Mouse (Mus musculus) liver, adult 2 months (tissue): ENCODE results near the gene Tsacc. TPM values are rescaled to one million over a fixed set of nuclear protein-coding genes. Genes with fewer than 3 reads are reported as not detected.

Experiments
- DNase-seq: peaks from one replicate; pipeline ENCODE4 v3.0.0-alpha.2; 2011; ENCODE audit warnings: low read depth, low spot score; ENCODE audit errors: extremely low read depth
- H3K27ac ChIP-seq: fragments of 200-500 bp; replicated peaks from 2 replicates; pipeline ENCODE4 v1.5.1; 2012; ENCODE audit warnings: low read depth, mild to moderate bottlenecking, control low read depth, inconsistent platforms, low read length; ENCODE audit not compliant: insufficient read depth
- H3K27me3 ChIP-seq: fragments of 200-500 bp; 2 replicates; pipeline ENCODE4 v1.6.1; 2012; ENCODE audit warnings: mild to moderate bottlenecking, moderate library complexity, low read length, inconsistent platforms; ENCODE audit not compliant: control insufficient read depth, insufficient read depth
- H3K36me3 ChIP-seq: fragments of 200-500 bp; 2 replicates; pipeline ENCODE4 v1.6.1; 2012; ENCODE audit warnings: low read length, inconsistent platforms; ENCODE audit not compliant: control insufficient read depth, insufficient read depth
- H3K4me1 ChIP-seq: fragments of 200-500 bp; 2 replicates; pipeline ENCODE4 v1.6.1; 2011; ENCODE audit warnings: low read length; ENCODE audit not compliant: control insufficient read depth, insufficient read depth
- H3K4me3 ChIP-seq: fragments of 200-500 bp; 2 replicates; pipeline ENCODE4 v1.5.1; 2011; ENCODE audit warnings: low read depth, mild to moderate bottlenecking, control low read depth, low read length, moderate library complexity; ENCODE audit not compliant: insufficient read depth
- H3K79me2 ChIP-seq: fragments of 200-500 bp; 2 replicates; pipeline ENCODE4 v1.6.1; 2012; ENCODE audit warnings: inconsistent platforms, mild to moderate bottlenecking, low read length, moderate library complexity; ENCODE audit not compliant: control insufficient read depth, insufficient read depth
- H3K9ac ChIP-seq: fragments of 200-500 bp; 2 replicates; pipeline ENCODE4 v1.6.1; 2012; ENCODE audit warnings: low read depth, mild to moderate bottlenecking, control low read depth, inconsistent platforms, low read length
- CTCF ChIP-seq: fragments of 200-500 bp; IDR thresholded peaks from 2 replicates; pipeline ENCODE4 v1.5.1; 2011; ENCODE audit warnings: low read depth, low read length, control low read depth
- POLR2A ChIP-seq: fragments of 200-500 bp; IDR thresholded peaks from 2 replicates; pipeline ENCODE4 v1.6.1; 2011; ENCODE audit warnings: low read length, control low read depth; ENCODE audit not compliant: insufficient read depth; ENCODE audit errors: extremely low read depth
- WGBS: fragments of 180-500 bp; shearing (Covaris S2); methylation state at CpG from one replicate; pipeline ENCODE4 v1.1.7; 2018; 5-methylcytosine and 5-hydroxymethylcytosine counted together
- polyA plus RNA-seq: library from polyadenylated mRNA; depleted of rRNA; stranded (reverse); fragments of >200 nt; gene quantifications from 2 replicates; pipeline ENCODE4 v1.2.3, GENCODE M21; 2012; rRNA removed
- total RNA-seq: library from RNA; depleted of rRNA; stranded (reverse); fragments of >200 nt; gene quantifications from 2 replicates; pipeline ENCODE4 v1.2.3, GENCODE M21; 2014; rRNA removed

Tsacc gene
- total RNA-seq (4.3 and 6.0 TPM in 2 replicates), polyA plus RNA-seq (3.4 and 3.6 TPM in 2 replicates)

DNA sequence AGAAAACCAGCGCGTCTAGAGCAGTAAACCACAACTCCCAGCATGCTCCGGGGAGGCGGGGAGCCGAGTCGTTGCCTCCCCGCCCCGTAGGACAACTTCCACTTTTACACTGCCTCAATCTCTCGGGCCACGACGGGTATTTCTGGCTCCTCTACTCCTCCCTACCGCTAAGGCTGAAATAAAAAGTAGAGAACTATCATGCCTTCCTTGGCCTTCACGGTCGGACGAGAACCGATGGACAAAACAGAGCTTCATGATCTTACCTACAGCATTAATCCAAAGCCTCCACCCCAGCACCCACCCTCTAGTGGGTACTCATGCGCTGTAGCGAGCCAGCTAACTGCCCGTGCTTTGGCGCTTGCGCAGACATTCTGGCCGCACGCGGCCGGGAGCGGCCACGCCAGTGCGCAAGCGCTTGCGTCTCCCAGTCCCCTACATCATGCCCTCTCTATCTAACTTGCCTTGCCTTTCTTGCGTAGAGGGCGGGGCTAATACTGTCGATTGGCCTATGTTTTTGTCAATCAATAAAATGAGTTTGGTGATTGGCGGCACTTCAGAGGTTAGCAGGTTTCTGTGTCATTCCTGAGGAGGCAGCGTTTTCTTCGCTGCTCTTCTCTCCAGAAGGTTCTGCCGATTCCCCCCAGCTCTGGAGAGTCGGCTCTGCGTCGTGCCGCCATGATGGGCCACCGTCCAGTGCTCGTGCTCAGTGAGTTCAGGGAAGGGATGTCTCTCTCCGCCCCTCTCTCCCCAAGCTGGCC is at the start of gene Tsacc, which contains the start of gene Cct3:
Gene Tsacc, minus strand, starts transcription at position 439 of the 758 bp plus-strand sequence.
Gene Cct3, plus strand, starts transcription at position 556 of the 758 bp plus-strand sequence.
- peaks cover 24% of the 10 kb centered on the region for H3K36me3 ChIP-seq
- peaks cover 2% of the 10 kb centered on the region; the same call in 1 of the 2 replicates for H3K4me1 ChIP-seq
- no peaks in the 10 kb centered on the region for H3K27me3 ChIP-seq
- WGBS, result under 1% methylated on average over 44 of the region's 44 CpGs
- TF ChIP-seq POLR2A (peak; percentile 67), CTCF (0 out of 2 replicates have a peak, but pooled peaks have one; percentile 12)
- peak; percentile 99 for DNase-seq
- peak within 1 kb of the TSS; percentile 82 for H3K27ac ChIP-seq
- peaks cover 8% of the 10 kb centered on the region for H3K79me2 ChIP-seq
- peak within 1 kb of the TSS; percentile 86 for H3K4me3 ChIP-seq
- peak within 1 kb of the TSS; percentile 85 for H3K9ac ChIP-seq

DNA sequence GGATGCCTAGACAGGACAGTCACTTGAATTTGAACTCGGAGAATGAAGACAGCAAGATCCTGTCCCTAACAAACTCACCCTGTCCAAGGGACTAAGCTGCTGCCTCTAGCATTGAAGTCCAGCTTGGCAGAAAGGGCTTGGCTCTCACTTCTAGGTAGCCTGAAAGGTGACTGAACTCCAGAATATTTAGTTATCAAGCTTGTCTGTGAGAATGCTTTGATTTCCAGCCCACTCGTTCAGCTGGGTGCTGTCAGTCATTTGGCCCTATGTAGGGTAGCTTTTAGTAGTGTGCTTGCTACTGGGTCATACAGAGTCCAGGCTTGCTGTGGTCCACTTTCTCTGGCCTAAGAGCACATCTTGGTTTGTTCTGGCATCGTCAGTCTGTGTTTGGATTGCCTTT is 42.2 kb upstream of the Tsacc start:
- Histone ChIP-seq H3K4me3 (no peak overlapping the region), H3K79me2 (peaks cover 7% of the 10 kb centered on the region; the same call in 1 of the 2 replicates), H3K27ac (no peak overlapping the region), H3K27me3 (no peaks in the 10 kb centered on the region), H3K4me1 (peaks cover 14% of the 10 kb centered on the region), H3K36me3 (peaks cover 24% of the 10 kb centered on the region), H3K9ac (no peak overlapping the region)
- 19% methylated on average over 3 of the region's 3 CpGs for WGBS
- peak; percentile 80 for DNase-seq
- TF ChIP-seq CTCF (no peak), POLR2A (no peak)

DNA sequence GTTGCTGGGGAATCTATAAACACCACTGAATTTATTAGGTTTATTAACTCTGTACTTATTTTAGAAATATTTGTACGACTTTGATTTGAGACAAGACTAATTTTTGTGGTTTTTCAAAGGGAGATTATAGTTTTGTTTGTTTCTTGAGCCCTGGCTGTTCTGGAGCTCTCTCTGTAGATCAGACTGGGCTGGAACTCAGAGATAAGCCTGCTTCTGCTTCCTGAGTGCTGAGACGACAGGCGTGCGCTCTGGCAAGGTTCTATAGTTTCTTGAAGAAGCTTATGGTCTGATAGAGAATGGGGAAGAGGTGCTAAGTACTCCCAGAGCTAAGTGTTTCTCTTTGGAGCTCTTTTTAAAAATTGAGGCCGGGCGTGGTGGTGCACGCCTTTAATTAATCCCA is 41.5 kb upstream of the Tsacc start:
- Histone ChIP-seq H3K9ac (no peak overlapping the region), H3K4me3 (no peak overlapping the region), H3K36me3 (peaks cover 18% of the 10 kb centered on the region), H3K27ac (no peak overlapping the region), H3K4me1 (peaks cover 14% of the 10 kb centered on the region), H3K79me2 (peaks cover 7% of the 10 kb centered on the region; the same call in 1 of the 2 replicates), H3K27me3 (no peaks in the 10 kb centered on the region)
- 86% methylated on average over 7 of the region's 7 CpGs for WGBS
- TF ChIP-seq CTCF, result no peak
- no peak for TF ChIP-seq POLR2A
- no peak for DNase-seq

DNA sequence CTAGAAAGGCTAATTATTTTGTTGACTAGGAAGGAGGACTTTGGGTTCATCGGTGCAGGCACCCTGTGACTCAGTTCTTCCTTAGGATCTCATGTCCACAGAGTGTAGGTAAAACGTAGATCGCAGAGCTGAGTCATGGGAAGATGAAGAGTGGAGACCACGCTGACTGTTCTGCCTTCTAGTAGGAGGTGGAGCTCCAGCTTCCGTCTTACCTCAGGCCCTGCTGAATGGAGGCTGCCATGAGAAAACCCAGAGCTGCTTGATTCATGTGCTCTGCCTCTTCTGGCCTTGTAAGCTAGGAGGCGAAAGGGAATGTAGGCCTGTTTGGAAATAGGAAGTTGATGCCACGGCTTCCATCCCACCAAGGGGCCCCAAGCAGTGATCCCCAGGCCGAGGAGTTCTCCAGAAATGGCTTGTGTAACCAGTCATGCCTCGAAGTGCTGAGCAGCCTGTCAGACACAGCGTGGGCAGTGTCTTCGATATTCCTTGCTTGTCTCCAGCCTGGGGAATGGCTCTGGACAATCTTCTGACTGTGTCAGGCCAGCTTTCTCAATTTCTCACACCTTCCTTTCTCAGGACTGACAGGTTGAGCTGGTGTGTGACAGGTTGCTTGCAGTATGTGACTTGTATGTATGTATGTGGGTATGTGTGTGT is 40.7 kb upstream of the Tsacc start:
- 73% methylated on average over 11 of the region's 11 CpGs for WGBS
- H3K27ac ChIP-seq, result no peak overlapping the region
- DNase-seq, result no peak

DNA sequence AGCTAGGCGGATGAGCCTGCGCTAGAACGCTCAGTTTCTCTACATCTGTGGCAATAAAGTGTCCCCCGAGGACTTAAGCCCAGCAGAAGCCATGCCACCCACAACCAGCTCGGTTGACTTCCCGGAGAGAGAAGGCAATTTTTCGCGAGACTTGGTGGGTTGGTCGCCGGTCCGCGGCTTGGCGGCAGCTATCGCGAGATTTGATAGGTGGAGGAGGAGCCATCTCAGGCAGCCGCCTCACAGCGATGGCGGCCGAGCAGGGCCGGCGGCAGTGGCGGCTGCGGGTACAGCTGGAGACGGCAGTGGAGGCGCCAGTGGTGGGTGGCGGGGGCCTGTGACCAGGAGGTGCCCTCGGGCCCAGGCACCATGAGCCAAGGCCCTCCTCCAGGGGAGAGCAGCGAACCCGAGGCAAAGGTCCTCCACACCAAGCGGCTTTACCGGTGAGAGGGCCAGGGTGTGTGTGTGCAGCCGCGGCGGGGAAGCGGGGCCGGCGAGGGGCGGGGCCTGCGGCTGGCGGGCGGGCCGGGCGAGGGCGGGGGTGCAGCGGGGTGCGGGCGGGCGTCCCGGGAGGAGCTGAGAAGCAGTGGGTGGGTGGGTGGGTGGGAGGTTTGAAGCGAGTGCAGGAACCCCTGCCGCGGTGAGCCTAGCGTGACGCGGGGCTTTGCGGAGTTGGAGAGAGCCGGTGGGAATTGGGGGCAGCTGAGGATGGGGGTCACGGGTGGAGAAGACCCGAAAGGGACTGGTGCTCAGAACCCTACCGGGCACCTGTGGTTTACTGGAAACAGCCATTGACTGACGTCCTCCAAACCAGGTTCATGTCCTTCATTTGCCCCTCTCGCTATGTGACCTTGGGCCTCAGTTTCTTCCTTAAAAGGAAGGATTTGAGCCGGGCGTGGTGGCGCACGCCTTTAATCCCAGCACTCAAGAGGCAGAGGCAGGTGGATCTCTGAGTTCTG is 39.5 kb upstream of the Tsacc start, which contains the start of the genes Tmem79 and Smg5:
Gene Tmem79, minus strand, starts transcription at position 91 of the 956 bp plus-strand sequence.
Gene Smg5, plus strand, starts transcription at position 203 of the 956 bp plus-strand sequence.
- H3K79me2 ChIP-seq, result peaks cover 7% of the 10 kb centered on the region; the same call in 1 of the 2 replicates
- peak within 1 kb of the TSS; percentile 77 for H3K27ac ChIP-seq
- peaks cover 14% of the 10 kb centered on the region for H3K4me1 ChIP-seq
- no peaks in the 10 kb centered on the region for H3K27me3 ChIP-seq
- peak; percentile 87 for DNase-seq
- H3K9ac ChIP-seq, result peak within 1 kb of the TSS; percentile 91
- H3K36me3 ChIP-seq, result 0 out of 2 replicates have a peak, but pooled peaks cover 2% of the 10 kb centered on the region
- 1% methylated on average over 63 of the region's 66 CpGs for WGBS
- H3K4me3 ChIP-seq, result peak within 1 kb of the TSS; percentile 69
- TF ChIP-seq POLR2A (peak; percentile 85), CTCF (no peak)

More for the DNA sequence above, 40.7 kb upstream of the Tsacc start:
- peaks cover 14% of the 10 kb centered on the region for H3K4me1 ChIP-seq
- H3K4me3 ChIP-seq, result no peak overlapping the region
- peaks cover 7% of the 10 kb centered on the region; the same call in 1 of the 2 replicates for H3K79me2 ChIP-seq
- H3K36me3 ChIP-seq, result peaks cover 9% of the 10 kb centered on the region
- H3K27me3 ChIP-seq, result no peaks in the 10 kb centered on the region
- 0 out of 2 replicates have a peak overlapping the region, but pooled peaks have one; percentile 17 for H3K9ac ChIP-seq
- TF ChIP-seq POLR2A (no peak), CTCF (no peak)
